ENCODE assay signal across 15 mouse cellular contexts in genomic region chr14:122684250-122684649, GRCm38 (mm10).
DNase-seq lines count a peak whose midpoint lies in the region; ATAC-seq lines count a peak whose summit lies in the region.
"Had no signal": no experiment of that assay in that cellular context is flagged by ENCODE, and none has a peak within 500 bp of the region (broad histone marks: within the 10 kb centered on the region; RNA-seq: fewer than 3 reads in every experiment).

No protein-coding gene starts in this region.

- peaks cover 12% of the 10 kb centered on the region for H3K4me1 ChIP-seq in hindbrain, embryonic 12.5 days
- no peaks in the 10 kb centered on the region for H3K4me1 ChIP-seq in hindbrain, embryonic 11.5 days (replicated peaks; ENCODE audit: control insufficient read depth, insufficient read depth, low read length)
- peaks cover 3% of the 10 kb centered on the region for H3K4me1 ChIP-seq in hindbrain, embryonic 16.5 days (ENCODE audit: control insufficient read depth, insufficient read depth, low read depth, low read length)
- H3K4me1 ChIP-seq: liver, embryonic 13.5 days had no signal

- DNase-seq in hindbrain, embryonic 11.5 days (ENCODE audit: low spot score), result no peak
- DNase-seq in cerebellum, adult 9-11 months, result peak; percentile 66
- peak; percentile 63 for DNase-seq in retina, embryonic 14.5 days (ENCODE audit: low spot score)
- no peak for DNase-seq in kidney, postnatal 36 days
- no peak for DNase-seq in heart, adult 11 months
- DNase-seq: adrenal gland, postnatal 25 days; kidney, adult 8-10 months; liver, embryonic 13.5 days; thymus, postnatal 14 days had no signal

- 0 out of 2 replicates have a peak overlapping the region, but pooled peaks have one; percentile 8 for H3K27ac ChIP-seq in hindbrain, embryonic 12.5 days
- no peak overlapping the region for H3K27ac ChIP-seq in hindbrain, embryonic 11.5 days (ENCODE audit: low read depth, low read length)
- peak overlapping the region; percentile 19 for H3K27ac ChIP-seq in hindbrain, embryonic 16.5 days (ENCODE audit: low read depth, low read length)
- H3K27ac ChIP-seq: heart, embryonic 13.5 days; liver, embryonic 13.5 days; macrophage had no signal

- H3K36me3 ChIP-seq in hindbrain, embryonic 12.5 days, result no peaks in the 10 kb centered on the region
- H3K36me3 ChIP-seq in hindbrain, embryonic 11.5 days (ENCODE audit: control insufficient read depth, insufficient read depth, low read length), result no peaks in the 10 kb centered on the region
- no peaks in the 10 kb centered on the region for H3K36me3 ChIP-seq in hindbrain, embryonic 16.5 days (ENCODE audit: control insufficient read depth, insufficient read depth, low read length)
- H3K36me3 ChIP-seq: heart, embryonic 13.5 days; liver, embryonic 13.5 days had no signal

- no peak overlapping the region for H3K4me3 ChIP-seq in hindbrain, embryonic 12.5 days
- no peak overlapping the region for H3K4me3 ChIP-seq in hindbrain, embryonic 11.5 days (ENCODE audit: low read depth, low read length)
- no peak overlapping the region for H3K4me3 ChIP-seq in hindbrain, embryonic 16.5 days (ENCODE audit: low read length)
- H3K4me3 ChIP-seq: heart, embryonic 13.5 days; liver, embryonic 13.5 days had no signal

- no peaks in the 10 kb centered on the region for H3K27me3 ChIP-seq in hindbrain, embryonic 12.5 days
- no peaks in the 10 kb centered on the region for H3K27me3 ChIP-seq in hindbrain, embryonic 11.5 days (ENCODE audit: control insufficient read depth, insufficient read depth, low read length)
- H3K27me3 ChIP-seq in hindbrain, embryonic 16.5 days (replicated peaks; ENCODE audit: control insufficient read depth, insufficient read depth, low read length), result no peaks in the 10 kb centered on the region
- H3K27me3 ChIP-seq: heart, embryonic 13.5 days; liver, embryonic 13.5 days; Patski had no signal

- no peaks in the 10 kb centered on the region for H3K9me3 ChIP-seq in hindbrain, embryonic 12.5 days (replicated peaks)
- no peaks in the 10 kb centered on the region for H3K9me3 ChIP-seq in hindbrain, embryonic 11.5 days (ENCODE audit: control insufficient read depth, low read length)
- no peaks in the 10 kb centered on the region for H3K9me3 ChIP-seq in hindbrain, embryonic 16.5 days (ENCODE audit: control insufficient read depth, low read length)
- H3K9me3 ChIP-seq: heart, embryonic 13.5 days; liver, embryonic 13.5 days had no signal

- no peak overlapping the region for H3K4me2 ChIP-seq in hindbrain, embryonic 12.5 days (replicated peaks)
- H3K4me2 ChIP-seq in hindbrain, embryonic 11.5 days (replicated peaks; ENCODE audit: low read depth, low read length), result no peak overlapping the region
- H3K4me2 ChIP-seq in hindbrain, embryonic 16.5 days (ENCODE audit: low read length), result no peak overlapping the region
- H3K4me2 ChIP-seq: heart, embryonic 13.5 days; liver, embryonic 13.5 days had no signal

- 83% methylated on average over 4 of the region's 4 CpGs for WGBS in hindbrain, embryonic 12.5 days
- 85% methylated on average over 4 of the region's 4 CpGs for WGBS in hindbrain, embryonic 11.5 days
- 60% methylated on average over 4 of the region's 4 CpGs for WGBS in hindbrain, embryonic 16.5 days

- no peak for ATAC-seq in hindbrain, embryonic 12.5 days (ENCODE audit: low FRiP score)
- ATAC-seq in hindbrain, embryonic 11.5 days (ENCODE audit: low FRiP score), result no peak
- peak; percentile 85 for ATAC-seq in hindbrain, embryonic 16.5 days
- ATAC-seq in erythroid progenitor cell, adult 5-6 weeks (replicated peaks; ENCODE audit: low FRiP score, poor library complexity, severe bottlenecking), result no peak
- ATAC-seq: Patski had no signal

- H3K9ac ChIP-seq in hindbrain, embryonic 12.5 days, result no peak overlapping the region
- no peak overlapping the region for H3K9ac ChIP-seq in hindbrain, embryonic 11.5 days (ENCODE audit: low read depth, low read length)
- H3K9ac ChIP-seq in hindbrain, embryonic 16.5 days (ENCODE audit: low read depth, low read length), result no peak overlapping the region
- H3K9ac ChIP-seq: heart, embryonic 13.5 days; liver, embryonic 13.5 days had no signal

Comparison
In these comparisons a context has a peak if more than half of its experiments do, and no peak if none do; other contexts are left out.
1. DNase-seq: peak in cerebellum, adult 9-11 months (single experiment) and retina, embryonic 14.5 days (single experiment); none in hindbrain, embryonic 11.5 days (single experiment), kidney, postnatal 36 days (0 of 2) and heart, adult 11 months (single experiment).